Mouse (Mus musculus) regulatory T cell (primary cell): Measurements from ENCODE around the gene Chic2.

Experiments
- in situ Hi-C: fragments of 300-600 bp; cut with MboI, MseI; formaldehyde crosslinking; loops from one replicate; pipeline ENCODE4 v1.15.1; 2025; ENCODE audit warnings: high pct_unique_total_duplicates

Chic2 gene

GRCm38 (mm10) chr5:74979586-74979985 is 65.0 kb downstream of the Chic2 start:
- in situ Hi-C loops, result no loop called here

GRCm38 (mm10) chr5:74975507-74975906 is 69.1 kb downstream of the Chic2 start:
- in situ Hi-C loops, result no loop called here

GRCm38 (mm10) chr5:74974726-74975411 is 69.7 kb downstream of the Chic2 start:
- in situ Hi-C loops, result loop anchor here (25.0 kb wide), 1 partner anchor 1863 kb away; no protein-coding TSS in a partner anchor

- in situ Hi-C loops, result loop anchor here (25.0 kb wide), 1 partner anchor 1862 kb away; no protein-coding TSS in a partner anchor
Observed at GRCm38 (mm10) chr5:74974061-74974581, 70.5 kb downstream of the Chic2 start.

- in situ Hi-C loops, result loop anchor here (25.0 kb wide), 1 partner anchor 1859 kb away; no protein-coding TSS in a partner anchor
Observed at GRCm38 (mm10) chr5:74971418-74971817, 73.2 kb downstream of the Chic2 start.

- in situ Hi-C loops, result loop anchor here (10.0 to 25.0 kb wide), 2 partner anchors 775 to 1857 kb away; no protein-coding TSS in a partner anchor
Observed at GRCm38 (mm10) chr5:74969341-74969740, 75.2 kb downstream of the Chic2 start.

- in situ Hi-C loops, result loop anchor here (10.0 to 25.0 kb wide), 2 partner anchors 777 to 1856 kb away; no protein-coding TSS in a partner anchor
Observed at GRCm38 (mm10) chr5:74967882-74968281, 76.7 kb downstream of the Chic2 start.

GRCm38 (mm10) chr5:74966891-74967290 is 77.7 kb downstream of the Chic2 start:
- in situ Hi-C loops, result loop anchor here (10.0 to 25.0 kb wide), 2 partner anchors 778 to 1855 kb away; no protein-coding TSS in a partner anchor

- in situ Hi-C loops, result loop anchor here (10.0 to 25.0 kb wide), 2 partner anchors 782 to 1850 kb away; no protein-coding TSS in a partner anchor
Observed at GRCm38 (mm10) chr5:74962771-74963170, 81.8 kb downstream of the Chic2 start.

GRCm38 (mm10) chr5:74960840-74961543 is 83.6 kb downstream of the Chic2 start:
- in situ Hi-C loops, result loop anchor here (10.0 to 25.0 kb wide), 2 partner anchors 784 to 1849 kb away; no protein-coding TSS in a partner anchor

- in situ Hi-C loops, result loop anchor here (10.0 to 25.0 kb wide), 2 partner anchors 784 to 1848 kb away; no protein-coding TSS in a partner anchor
Observed at GRCm38 (mm10) chr5:74960306-74960705, 84.3 kb downstream of the Chic2 start.

- in situ Hi-C loops, result loop anchor here (25.0 kb wide), 1 partner anchor 1845 kb away; no protein-coding TSS in a partner anchor
Observed at GRCm38 (mm10) chr5:74957293-74958076, 87.1 kb downstream of the Chic2 start.

- in situ Hi-C loops, result loop anchor here (25.0 kb wide), 1 partner anchor 1844 kb away; no protein-coding TSS in a partner anchor
Observed at GRCm38 (mm10) chr5:74956335-74956734, 88.2 kb downstream of the Chic2 start.

GRCm38 (mm10) chr5:74955565-74955964 is 89.0 kb downstream of the Chic2 start:
- in situ Hi-C loops, result loop anchor here (25.0 kb wide), 1 partner anchor 1843 kb away; no protein-coding TSS in a partner anchor

GRCm38 (mm10) chr5:74952938-74953337 is 91.6 kb downstream of the Chic2 start:
- in situ Hi-C loops, result loop anchor here (5.0 to 25.0 kb wide), 2 partner anchors 516 to 1841 kb away; no protein-coding TSS in a partner anchor

- in situ Hi-C loops, result loop anchor here (5.0 to 25.0 kb wide), 2 partner anchors 514 to 1839 kb away; no protein-coding TSS in a partner anchor
Observed at GRCm38 (mm10) chr5:74951375-74951774, 93.2 kb downstream of the Chic2 start.

- in situ Hi-C loops, result no loop called here
Observed at GRCm38 (mm10) chr5:74949298-74949697, 95.3 kb downstream of the Chic2 start.

- in situ Hi-C loops, result no loop called here
Observed at GRCm38 (mm10) chr5:74948482-74948881, 96.1 kb downstream of the Chic2 start.
